Mouse (Mus musculus) effector memory CD4-positive, alpha-beta T cell, adult 5 months (primary cell): ENCODE measurements around the gene Bace2. TPM values are rescaled to one million over a fixed set of nuclear protein-coding genes. Genes with fewer than 3 reads are reported as not detected.

Experiments used
- polyA plus RNA-seq: library from polyadenylated mRNA; unstranded; fragments of 100-300 nt; shearing (Covaris generic); gene quantifications from one replicate; pipeline ENCODE4 v1.2.1, GENCODE M21; 2017

Bace2 gene
- polyA plus RNA-seq: 4.4 TPM

DNA sequence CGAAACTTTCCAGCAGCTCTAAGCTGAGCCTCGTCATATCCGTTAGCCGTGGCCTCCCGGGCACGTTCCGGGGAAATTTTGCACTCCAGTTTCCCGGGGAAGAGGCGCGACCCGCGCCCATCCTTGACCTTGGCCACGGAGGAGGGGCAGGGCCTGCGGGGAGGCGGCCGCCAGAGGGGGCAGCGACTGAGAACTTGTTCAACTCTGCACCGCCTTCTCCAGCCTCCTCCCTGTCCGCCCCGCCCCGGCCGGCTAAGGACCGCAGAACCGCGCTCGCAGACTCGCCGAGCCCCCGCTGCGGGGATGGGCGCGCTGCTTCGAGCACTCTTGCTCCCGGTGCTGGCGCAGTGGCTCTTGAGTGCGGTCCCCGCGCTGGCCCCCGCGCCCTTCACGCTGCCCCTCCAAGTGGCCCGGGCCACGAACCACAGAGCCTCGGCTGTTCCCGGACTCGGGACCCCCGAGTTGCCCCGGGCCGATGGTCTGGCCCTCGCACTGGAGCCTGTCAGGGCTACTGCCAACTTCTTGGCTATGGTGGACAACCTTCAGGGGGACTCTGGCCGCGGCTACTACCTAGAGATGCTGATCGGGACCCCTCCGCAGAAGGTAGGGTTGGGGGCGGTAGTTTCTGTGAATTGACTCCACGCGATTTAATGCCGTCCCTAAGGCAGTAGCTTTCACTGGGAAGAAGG is at the start of gene Bace2:
Bace2 (plus strand) TSS at position 244 of the 689 bp plus-strand sequence.

DNA sequence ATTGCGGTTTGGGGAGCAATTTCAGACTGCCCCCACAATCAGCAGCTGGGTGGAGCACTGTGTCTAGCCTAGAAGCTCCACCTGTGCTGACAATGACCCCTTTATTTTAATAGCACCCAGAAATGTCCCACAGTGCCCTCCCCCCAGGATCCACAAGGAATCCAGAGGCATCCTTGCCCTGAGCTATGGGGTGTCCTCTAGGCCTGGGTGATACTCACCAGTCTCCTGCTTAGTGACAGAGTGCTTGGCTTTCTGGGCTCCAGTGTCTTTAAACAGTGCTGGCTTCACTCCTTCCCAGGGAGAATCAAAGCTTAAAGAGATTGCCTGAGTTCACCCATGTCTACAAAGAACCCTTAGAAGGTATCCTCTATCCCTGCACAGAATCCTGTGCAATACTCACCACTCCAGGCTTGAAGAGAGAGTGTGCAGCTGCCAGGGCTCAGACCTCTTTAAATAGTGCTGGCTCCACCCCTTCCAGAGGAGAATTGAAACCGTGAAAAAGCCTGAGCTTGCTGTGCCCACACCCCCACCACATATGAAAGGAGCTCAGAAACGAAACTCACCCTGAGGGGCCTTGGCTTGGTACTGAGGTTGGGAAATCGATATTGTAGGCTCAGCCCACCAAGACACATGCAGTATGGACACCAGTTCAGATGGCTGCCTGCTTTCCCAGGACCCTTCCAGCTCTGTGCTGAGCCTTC is 106.1 kb downstream of the Bace2 start, which contains the start of gene Mx1:
Mx1 (minus strand) TSS at position 427 of the 701 bp plus-strand sequence.

Other genes starting within 250 kb of the Bace2 start
- 0.05 TPM for gene Dscam, start 186.0 kb upstream of the Bace2 start, polyA plus RNA-seq
- 4.7 TPM for gene Mx1, start 106.2 kb downstream of the Bace2 start, polyA plus RNA-seq
- gene Fam3b, start 158.1 kb downstream of the Bace2 start, polyA plus RNA-seq: 1.9 TPM